Mouse (Mus musculus) T-helper 1 cell (primary cell): ENCODE measurements around the gene Npepl1.

Source experiments
- in situ Hi-C: fragments of 300-600 bp; cut with MboI, MseI; formaldehyde crosslinking; loops from one replicate; pipeline ENCODE4 v1.15.1; 2025; ENCODE audit warnings: high pct_unique_total_duplicates

The Npepl1 gene

GRCm38 (mm10) chr2:174107375-174107774 lies 2.8 kb upstream of the Npepl1 start:
- in situ Hi-C loops = loop anchor here (10.0 to 25.0 kb wide), 2 partner anchors 520 to 913 kb away; partner anchors contain the start of gene Ankrd60

- in situ Hi-C loops = loop anchor here (25.0 kb wide), 1 partner anchor 524 kb away; the partner anchor contains the start of gene Ankrd60
Observed at GRCm38 (mm10) chr2:174110783-174111549, 817 bp downstream of the Npepl1 start.

- in situ Hi-C loops = loop anchor here (25.0 kb wide), 1 partner anchor 526 kb away; the partner anchor contains the start of gene Ankrd60
Observed at GRCm38 (mm10) chr2:174112931-174113330, 2.8 kb downstream of the Npepl1 start.

- in situ Hi-C loops = loop anchor here (25.0 kb wide), 1 partner anchor 527 kb away; the partner anchor contains the start of gene Ankrd60
Observed at GRCm38 (mm10) chr2:174114148-174114864, 4.2 kb downstream of the Npepl1 start.

GRCm38 (mm10) chr2:174116929-174117328 lies 6.8 kb downstream of the Npepl1 start:
- in situ Hi-C loops = loop anchor here (25.0 kb wide), 1 partner anchor 530 kb away; the partner anchor contains the start of gene Ankrd60

- in situ Hi-C loops = loop anchor here (25.0 kb wide), 1 partner anchor 531 kb away; the partner anchor contains the start of gene Ankrd60
Observed at GRCm38 (mm10) chr2:174118141-174118540, 8.0 kb downstream of the Npepl1 start.

- in situ Hi-C loops = loop anchor here (25.0 kb wide), 1 partner anchor 532 kb away; the partner anchor contains the start of gene Ankrd60
Observed at GRCm38 (mm10) chr2:174119259-174119658, 9.1 kb downstream of the Npepl1 start.

GRCm38 (mm10) chr2:174120631-174121030 lies 10.5 kb downstream of the Npepl1 start:
- in situ Hi-C loops = loop anchor here (25.0 kb wide), 1 partner anchor 533 kb away; the partner anchor contains the start of gene Ankrd60

GRCm38 (mm10) chr2:174121411-174121947 lies 11.3 kb downstream of the Npepl1 start:
- in situ Hi-C loops = loop anchor here (25.0 kb wide), 1 partner anchor 534 kb away; the partner anchor contains the start of gene Ankrd60

- in situ Hi-C loops = loop anchor here (25.0 kb wide), 1 partner anchor 535 kb away; the partner anchor contains the start of gene Ankrd60
Observed at GRCm38 (mm10) chr2:174122331-174122730, 12.2 kb downstream of the Npepl1 start.

- in situ Hi-C loops = loop anchor here (25.0 kb wide), 1 partner anchor 536 kb away; the partner anchor contains the start of gene Ankrd60
Observed at GRCm38 (mm10) chr2:174123731-174124130, 13.6 kb downstream of the Npepl1 start.

- in situ Hi-C loops = no loop called here
Observed at GRCm38 (mm10) chr2:174126522-174127375, 16.6 kb downstream of the Npepl1 start.

- in situ Hi-C loops = no loop called here
Observed at GRCm38 (mm10) chr2:174127376-174127713, 17.2 kb downstream of the Npepl1 start.

- in situ Hi-C loops = no loop called here
Observed at GRCm38 (mm10) chr2:174128926-174129325, 18.8 kb downstream of the Npepl1 start.

GRCm38 (mm10) chr2:174130468-174131097 lies 20.4 kb downstream of the Npepl1 start:
- in situ Hi-C loops = no loop called here

- in situ Hi-C loops = no loop called here
Observed at GRCm38 (mm10) chr2:174132413-174132969, 22.3 kb downstream of the Npepl1 start.

- in situ Hi-C loops = no loop called here
Observed at GRCm38 (mm10) chr2:174159035-174159434, 48.9 kb downstream of the Npepl1 start.

GRCm38 (mm10) chr2:174160461-174160860 lies 50.3 kb downstream of the Npepl1 start:
- in situ Hi-C loops = no loop called here
